ENCODE assay signal across 8 mouse cellular contexts in the genomic region with DNA sequence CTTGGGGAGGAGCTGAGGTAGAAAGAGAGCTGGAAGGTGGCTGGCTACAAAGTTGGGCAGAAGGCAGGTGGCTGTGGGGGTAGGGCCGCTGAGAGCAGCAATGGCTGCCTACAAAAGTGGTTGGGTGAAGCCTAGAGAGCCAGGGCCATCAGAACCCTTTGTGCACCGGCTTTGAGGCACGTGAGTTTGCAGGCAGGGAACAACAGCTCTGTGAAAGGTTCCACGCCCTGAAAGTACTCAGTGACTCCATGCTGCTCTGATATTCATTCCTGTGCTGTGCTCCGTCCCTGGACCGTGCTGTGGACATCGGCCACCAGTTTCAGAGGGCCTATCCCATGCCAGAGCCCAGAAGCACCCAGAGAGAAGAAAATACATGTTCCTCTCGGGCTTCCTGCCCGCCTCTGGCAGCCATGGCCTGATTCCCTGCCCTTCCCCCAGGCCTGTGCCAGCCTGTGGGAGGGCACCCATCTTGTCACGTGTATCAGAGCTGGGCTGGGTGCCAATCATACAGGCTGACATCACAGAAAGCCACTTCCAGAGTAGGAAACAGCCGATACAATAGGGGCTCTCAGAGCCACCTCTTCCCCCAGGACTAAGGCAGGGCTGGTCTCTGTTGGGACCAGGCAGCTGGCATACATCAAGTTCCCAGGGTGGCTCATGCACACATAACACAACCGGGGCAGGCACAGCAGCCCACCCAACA.
DNase-seq lines count a peak whose midpoint lies in the region; ATAC-seq and TF ChIP-seq lines count a peak whose summit lies in the region.

No protein-coding gene starts in this region.

- H3K9me3 ChIP-seq in liver, embryonic 12.5 days (replicated peaks), result no peaks in the 10 kb centered on the region
- no peaks in the 10 kb centered on the region for H3K9me3 ChIP-seq in forebrain, embryonic 14.5 days (replicated peaks; ENCODE audit: control insufficient read depth, low read length)

- H3K9ac ChIP-seq in liver, adult 2 months (ENCODE audit: low read depth, low read length), result no peak overlapping the region
- no peak overlapping the region for H3K9ac ChIP-seq in liver, embryonic 12.5 days
- H3K9ac ChIP-seq in forebrain, embryonic 14.5 days (ENCODE audit: low read length), result no peak overlapping the region

- H3K27me3 ChIP-seq in liver, adult 2 months (ENCODE audit: control insufficient read depth, insufficient read depth, low read length), result no peaks in the 10 kb centered on the region
- H3K27me3 ChIP-seq in liver, embryonic 12.5 days (replicated peaks), result peaks cover 14% of the 10 kb centered on the region
- H3K27me3 ChIP-seq in forebrain, embryonic 14.5 days (replicated peaks; ENCODE audit: control insufficient read depth, insufficient read depth, low read length), result peaks cover 4% of the 10 kb centered on the region; the same call in 1 of the 2 replicates

- no peaks in the 10 kb centered on the region for H3K4me1 ChIP-seq in liver, adult 2 months (ENCODE audit: control insufficient read depth, insufficient read depth, low read length)
- H3K4me1 ChIP-seq in liver, embryonic 12.5 days, result no peaks in the 10 kb centered on the region
- H3K4me1 ChIP-seq in forebrain, embryonic 14.5 days (ENCODE audit: control insufficient read depth, insufficient read depth, low read length), result peaks cover 38% of the 10 kb centered on the region

- no peak for ATAC-seq in liver, embryonic 12.5 days
- peak; percentile 92 for ATAC-seq in forebrain, embryonic 14.5 days

- H3K4me2 ChIP-seq in liver, embryonic 12.5 days, result no peak overlapping the region
- H3K4me2 ChIP-seq in forebrain, embryonic 14.5 days (ENCODE audit: low read length), result no peak overlapping the region

- peak; percentile 44 for DNase-seq in liver, adult 2 months (ENCODE audit: extremely low read depth, low read depth, low spot score)
- peak; percentile 96 for DNase-seq in forebrain, embryonic 14.5 days (ENCODE audit: low spot score)
- DNase-seq in heart, postnatal 10 days, result peak; percentile 88
- DNase-seq in layer of hippocampus, adult 11-12 months (ENCODE audit: low spot score), result peak; percentile 96
- peak; percentile 35 for DNase-seq in lung, postnatal 14 days
- peak; percentile 31 for DNase-seq in skeletal muscle tissue, adult 2 months (ENCODE audit: low read depth, low spot score)
- DNase-seq in spleen, postnatal 36 days (ENCODE audit: low spot score in 2 of 2), result no peak

- H3K79me2 ChIP-seq in liver, adult 2 months (ENCODE audit: control insufficient read depth, insufficient read depth, low read length), result no peaks in the 10 kb centered on the region

- no peak for TF ChIP-seq CTCF in liver, adult 2 months (IDR thresholded peaks at IDR 0.05; ENCODE audit: low read depth, low read length)

- H3K4me3 ChIP-seq in liver, adult 2 months (ENCODE audit: insufficient read depth, low read depth, low read length), result no peak overlapping the region
- no peak overlapping the region for H3K4me3 ChIP-seq in liver, embryonic 12.5 days
- H3K4me3 ChIP-seq in forebrain, embryonic 14.5 days (ENCODE audit: low read depth, low read length), result no peak overlapping the region

- WGBS in liver, adult 2 months, result 66% methylated on average over 12 of the region's 12 CpGs
- 57% methylated on average over 12 of the region's 12 CpGs for WGBS in liver, embryonic 12.5 days (ENCODE audit: insufficient replicate concordance)
- 37% methylated on average over 12 of the region's 12 CpGs for WGBS in forebrain, embryonic 14.5 days

- H3K27ac ChIP-seq in liver, adult 2 months (replicated peaks; ENCODE audit: insufficient read depth, low read depth, low read length), result no peak overlapping the region
- no peak overlapping the region for H3K27ac ChIP-seq in liver, embryonic 12.5 days
- H3K27ac ChIP-seq in forebrain, embryonic 14.5 days (ENCODE audit: low read depth, low read length), result peak overlapping the region; percentile 78

- TF ChIP-seq POLR2A in liver, adult 2 months (IDR thresholded peaks at IDR 0.05; ENCODE audit: extremely low read depth, insufficient read depth, low read length), result no peak

- intact Hi-C loops in heart, postnatal 10 days (cut with DNase I), result loop anchor here (5.0 to 10.0 kb wide), 2 partner anchors 60 to 208 kb away; a partner anchor contains a TSS

- H3K36me3 ChIP-seq in liver, adult 2 months (ENCODE audit: control insufficient read depth, insufficient read depth, low read length), result no peaks in the 10 kb centered on the region
- H3K36me3 ChIP-seq in liver, embryonic 12.5 days, result no peaks in the 10 kb centered on the region
- H3K36me3 ChIP-seq in forebrain, embryonic 14.5 days (ENCODE audit: control insufficient read depth, insufficient read depth, low read length), result 0 out of 2 replicates have a peak, but pooled peaks cover 12% of the 10 kb centered on the region

Comparison
In these comparisons a context has a peak if more than half of its experiments do, and no peak if none do; other contexts are left out.
1. DNase-seq: peak in liver, adult 2 months (single experiment), forebrain, embryonic 14.5 days (single experiment), heart, postnatal 10 days (2 of 2), layer of hippocampus, adult 11-12 months (single experiment), lung, postnatal 14 days (single experiment) and skeletal muscle tissue, adult 2 months (single experiment); none in spleen, postnatal 36 days (0 of 2).